Mouse (Mus musculus): ENCODE results near the gene Ldhal6b.
A peak's percentile ranks its signal among the peaks of the same experiment; 100 is the strongest.
"Not testable (repeated sequence)": the region's sequence is repeated elsewhere in the genome, so short reads cannot be mapped to it uniquely, and the experiment has no call there.

Gene Ldhal6b

DNA sequence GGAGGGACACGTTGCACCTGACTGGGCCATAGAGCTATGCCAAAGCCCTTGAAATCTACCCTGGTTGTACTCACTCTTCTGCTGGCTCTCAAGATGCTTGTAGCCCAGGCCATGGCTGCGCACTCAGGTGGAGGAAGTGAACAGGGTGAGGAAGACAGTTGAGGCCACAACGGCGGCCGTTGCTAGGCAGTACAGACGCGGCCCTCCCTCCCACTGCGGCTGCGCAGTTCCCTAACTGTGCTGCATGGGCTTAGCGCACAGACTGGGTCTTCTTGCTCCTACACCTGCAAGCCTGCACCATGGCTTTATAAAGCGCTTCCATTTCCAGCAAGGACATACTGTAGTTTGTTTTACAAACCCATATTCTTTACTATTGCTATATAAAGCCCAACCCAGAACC, at the start of gene Ldhal6b:
Ldhal6b (minus strand) TSS at position 223 of the 400 bp plus-strand sequence.
- DNase-seq (ENCODE audit: low read depth, low spot score): no peak

DNA sequence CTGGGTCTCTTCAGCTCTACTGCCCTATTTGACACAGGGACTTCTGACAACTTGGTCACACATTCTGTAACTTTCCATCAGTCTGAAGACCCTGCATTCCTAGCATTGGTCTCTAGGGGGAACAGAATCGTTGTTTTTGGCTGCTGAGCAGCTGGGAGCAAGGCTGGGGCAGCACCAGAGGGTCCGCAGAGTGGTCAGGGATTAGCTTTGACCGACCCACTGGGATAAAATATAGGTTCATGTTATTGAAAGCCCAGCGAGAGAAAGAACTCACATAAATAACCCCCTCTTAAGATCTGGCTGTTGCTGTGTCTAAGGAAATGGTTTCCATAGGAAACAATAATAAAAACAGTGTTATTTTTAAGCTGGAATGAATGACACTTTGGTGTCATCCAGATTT, 48.6 kb upstream of the Ldhal6b start:
- no peak for DNase-seq (ENCODE audit: low read depth, low spot score)

DNA sequence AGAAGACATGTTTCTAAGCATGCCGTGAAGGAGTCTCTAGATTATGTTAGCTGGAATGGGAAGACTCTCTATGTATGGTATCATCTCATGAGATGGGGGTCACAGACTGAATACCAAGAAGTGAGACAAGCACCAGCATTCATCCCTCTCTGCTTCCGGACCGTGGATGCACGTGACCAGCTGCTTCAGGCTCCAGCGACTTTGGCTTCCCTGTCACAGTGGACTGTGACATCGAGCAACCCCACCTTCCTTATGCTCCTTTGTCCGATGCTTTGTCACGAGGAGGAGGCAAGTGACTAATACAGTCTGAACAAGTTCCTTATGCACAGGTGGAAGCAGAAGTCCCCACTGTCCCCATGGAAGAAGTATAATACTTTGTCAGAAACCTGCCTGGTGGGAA, 48.2 kb upstream of the Ldhal6b start:
- no peak for DNase-seq (ENCODE audit: low read depth, low spot score)

DNA sequence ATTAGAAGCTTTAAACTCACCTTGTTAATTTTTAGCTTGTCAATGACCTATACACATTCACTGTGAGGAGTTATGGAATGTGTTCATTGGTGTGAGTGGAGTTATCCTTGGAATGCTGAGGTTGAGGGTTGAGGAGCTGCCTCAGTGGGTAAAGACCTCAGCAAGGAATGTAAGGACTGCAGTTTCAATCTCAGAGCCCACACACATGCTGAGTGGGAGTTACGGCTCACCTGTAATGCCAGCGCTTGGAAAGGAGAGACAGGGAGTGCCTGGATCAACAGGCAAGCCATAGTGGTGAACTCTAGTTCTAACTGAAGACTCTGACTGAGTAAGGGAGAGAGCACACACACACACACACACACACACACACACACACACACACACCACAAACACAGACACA, 45.3 kb upstream of the Ldhal6b start:
- DNase-seq (ENCODE audit: low read depth, low spot score): no peak

DNA sequence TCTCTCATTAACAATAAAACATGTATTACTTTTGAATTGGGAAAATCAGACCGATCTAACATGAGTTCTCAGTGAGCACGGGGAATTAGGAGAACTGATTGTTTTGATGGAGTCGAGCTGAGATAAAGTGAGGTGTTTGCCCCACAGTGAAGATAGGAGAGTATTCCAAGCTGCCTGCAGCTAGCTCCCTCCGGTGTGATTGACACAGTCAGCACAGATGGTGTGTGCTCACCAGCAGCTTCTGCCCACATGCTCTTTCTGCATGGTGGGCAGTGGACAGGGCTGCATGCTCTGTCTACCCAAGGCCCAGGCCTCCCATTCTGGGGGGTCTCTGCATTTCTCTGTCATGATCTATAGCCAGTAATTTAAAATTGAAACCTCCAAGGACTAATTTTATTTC, 35.1 kb upstream of the Ldhal6b start:
- no peak for DNase-seq (ENCODE audit: low read depth, low spot score)

DNA sequence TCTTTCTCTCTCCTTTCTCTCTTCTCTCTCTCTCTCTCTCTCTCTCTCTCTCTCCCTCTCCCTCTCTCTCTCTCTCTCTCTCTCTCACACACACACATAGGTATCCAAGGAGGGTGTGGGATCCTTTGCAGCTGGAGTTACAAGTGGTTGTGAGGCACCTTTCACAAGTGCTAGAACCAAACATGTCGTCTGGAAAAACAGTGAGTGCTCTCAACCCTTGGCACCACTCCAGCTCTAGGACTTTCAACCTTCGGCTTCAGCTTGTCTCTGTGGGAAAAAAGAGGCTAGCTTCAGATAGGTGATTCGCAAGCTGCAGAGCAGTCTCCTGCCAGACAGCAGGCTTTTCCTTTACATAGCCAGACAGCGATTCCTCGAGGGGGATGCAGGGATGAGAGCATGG, 25.2 kb upstream of the Ldhal6b start:
- no peak for DNase-seq (ENCODE audit: low read depth, low spot score)

DNA sequence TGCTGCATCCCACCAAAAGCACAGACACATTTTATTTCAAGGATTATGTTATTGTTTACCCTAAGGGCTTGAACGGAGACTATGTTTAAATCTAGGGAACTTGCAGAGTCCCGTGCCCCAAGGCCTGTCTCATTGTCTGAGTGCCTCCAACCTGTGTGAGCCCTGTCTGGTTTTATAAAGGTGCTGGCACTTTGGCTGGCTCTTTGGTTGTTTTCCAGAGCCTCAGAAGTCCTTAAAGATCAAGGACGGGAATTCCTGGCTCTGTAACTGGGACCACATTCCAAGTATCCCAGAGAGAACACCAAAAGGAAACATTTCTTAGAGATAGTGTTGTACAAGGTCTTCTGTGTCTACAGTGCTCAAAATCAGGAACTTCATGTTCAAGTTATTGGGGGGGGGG, 24.7 kb upstream of the Ldhal6b start:
- no peak for DNase-seq (ENCODE audit: low read depth, low spot score)

DNA sequence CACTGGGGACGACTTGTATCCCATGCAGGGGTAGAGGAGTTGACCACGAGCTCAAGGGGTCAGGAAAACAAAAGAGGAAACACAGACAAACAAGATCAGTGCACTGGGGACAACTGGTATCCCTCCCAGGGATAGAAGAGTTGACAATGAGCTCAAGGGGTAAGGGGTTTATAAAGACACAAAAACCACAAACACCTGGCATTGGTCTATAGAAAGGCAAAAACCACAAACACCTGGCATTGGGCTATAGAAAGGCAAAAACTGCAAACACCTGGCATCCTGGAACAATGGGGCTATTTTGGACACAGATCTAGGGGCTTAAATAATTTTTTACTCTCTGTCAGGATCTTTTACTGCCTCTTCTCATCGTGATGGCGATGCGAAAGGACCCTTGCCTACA, 23.8 kb upstream of the Ldhal6b start:
- not testable (repeated sequence) for DNase-seq (ENCODE audit: low read depth, low spot score)

DNA sequence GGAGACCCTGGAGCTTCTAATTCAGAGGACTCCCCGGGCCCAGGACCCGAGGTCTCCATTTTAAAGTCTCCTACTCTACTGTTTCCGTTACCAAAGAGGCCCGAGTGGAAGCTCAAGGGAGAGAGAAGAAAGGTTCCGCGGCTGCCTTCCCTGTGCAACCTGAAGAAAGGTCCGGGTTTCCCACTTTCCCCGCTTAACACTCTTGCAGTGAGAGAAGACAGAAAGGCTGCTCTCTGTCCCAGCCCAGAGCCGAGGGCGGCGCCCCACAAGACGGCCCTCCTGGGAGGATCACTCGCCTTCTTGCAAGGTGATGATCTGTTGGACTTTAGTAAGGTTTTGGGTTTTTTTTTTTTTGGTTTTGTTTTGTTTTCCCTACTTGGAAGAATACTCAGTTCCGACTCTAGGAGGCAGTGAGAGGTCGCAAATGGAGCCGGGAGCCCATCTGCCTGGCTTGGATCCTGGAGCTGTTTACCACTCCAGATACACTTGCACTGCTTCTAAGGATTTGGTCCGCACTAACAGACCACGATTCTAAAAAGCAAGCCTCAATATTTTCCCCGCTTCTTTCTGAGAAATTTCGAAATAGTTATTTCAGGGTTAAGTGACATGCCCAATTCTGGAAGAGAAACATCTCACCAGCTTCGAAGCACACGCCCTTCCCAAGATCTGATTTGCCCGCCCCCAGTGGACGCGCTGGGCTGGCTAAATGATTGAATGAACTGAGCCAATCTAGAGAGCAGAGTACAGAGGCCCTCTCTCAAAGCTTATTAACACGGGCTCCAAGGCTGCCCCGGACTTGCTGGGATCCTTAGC, 21.8 kb upstream of the Ldhal6b start, which contains the start of gene Tmem242:
Tmem242 (minus strand) TSS at position 101 of the 813 bp plus-strand sequence.
- peak; percentile 76 for DNase-seq (ENCODE audit: low read depth, low spot score)

DNA sequence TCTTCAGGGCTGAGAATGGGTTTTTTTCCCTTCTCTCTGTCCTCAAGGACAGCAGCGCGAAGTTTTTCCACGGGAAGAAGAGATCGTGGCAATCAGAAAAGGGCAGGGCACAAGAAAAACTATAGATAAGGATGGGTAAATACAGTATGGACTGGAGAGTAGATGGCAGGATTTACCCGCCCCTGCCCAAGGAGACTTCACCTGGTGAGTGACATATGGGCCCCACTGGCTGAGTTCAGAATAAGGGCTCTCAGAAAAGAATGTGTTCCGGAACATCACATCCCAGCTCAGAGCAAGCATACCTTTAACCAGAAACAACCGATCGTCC, 21.2 kb upstream of the Ldhal6b start:
- DNase-seq (ENCODE audit: low read depth, low spot score): no peak

DNA sequence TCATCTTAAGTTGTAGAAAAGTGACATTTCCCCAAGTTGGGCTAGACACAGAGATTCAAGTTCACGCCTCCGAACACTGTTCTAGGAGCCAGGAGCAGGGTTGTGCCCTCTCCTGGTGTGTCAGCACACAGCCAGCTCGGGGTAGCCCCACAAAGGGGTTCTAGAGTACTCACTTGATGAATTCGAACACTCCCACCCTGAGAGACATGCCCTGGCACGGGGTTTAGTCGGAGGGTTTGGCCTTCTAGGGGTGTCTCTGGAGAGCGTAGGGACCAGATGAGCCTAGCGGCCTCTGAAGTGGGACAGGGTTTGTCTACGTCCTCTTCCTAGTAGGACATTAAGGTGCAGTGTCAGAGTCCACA, 11.2 kb upstream of the Ldhal6b start:
- no peak for DNase-seq (ENCODE audit: low read depth, low spot score)

DNA sequence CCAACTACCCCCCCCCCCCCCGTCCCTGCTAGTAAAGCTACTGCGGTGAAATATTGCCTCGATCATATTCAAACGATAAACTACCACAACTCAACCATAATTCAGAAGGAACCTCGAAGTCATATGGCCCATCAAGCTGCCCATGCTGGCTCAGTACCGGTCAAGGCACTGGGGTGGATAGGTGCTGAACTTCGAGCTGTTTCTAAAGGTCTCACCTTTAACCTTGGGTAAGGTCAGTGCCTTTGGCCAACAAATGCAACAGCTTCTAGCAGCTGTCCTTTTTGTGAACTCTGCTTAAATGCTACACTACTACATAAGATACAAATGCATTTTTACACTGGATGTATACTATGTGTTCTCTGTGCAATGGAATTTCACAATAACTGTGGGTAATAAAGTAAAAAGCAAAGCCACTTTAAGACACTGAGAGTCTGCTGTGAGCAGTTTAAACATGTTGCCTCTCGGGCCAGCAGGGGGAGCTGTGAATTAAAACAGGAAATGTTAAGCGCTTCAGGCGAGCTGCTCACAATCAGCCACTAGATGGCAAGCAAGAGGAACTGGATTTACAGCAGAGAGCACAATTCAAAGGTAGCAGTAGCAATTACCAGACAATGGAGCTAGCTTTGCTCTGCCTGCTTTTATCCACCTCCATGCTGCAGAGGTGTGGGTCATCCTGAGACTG, 10.7 kb upstream of the Ldhal6b start:
- peak; percentile 81 for DNase-seq (ENCODE audit: low read depth, low spot score)

DNA sequence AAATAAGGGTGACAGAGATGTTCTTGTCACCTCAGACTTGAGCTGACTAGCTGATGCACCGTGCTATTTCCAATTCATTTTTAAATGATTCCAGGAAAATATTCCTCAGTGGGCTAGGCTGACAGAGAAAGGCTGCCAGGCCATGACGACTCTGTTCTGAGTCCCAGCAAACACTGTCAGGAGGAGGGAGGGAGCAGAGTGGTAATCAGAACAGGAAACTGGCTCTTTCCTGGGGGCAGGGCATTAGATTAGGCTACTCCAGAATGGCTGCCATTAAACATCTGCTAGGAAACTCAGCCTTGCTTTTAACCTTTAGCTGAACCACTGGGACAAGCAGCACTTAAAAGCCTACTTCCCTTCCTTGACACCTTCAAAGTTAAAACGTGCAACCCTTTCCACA, 6.6 kb upstream of the Ldhal6b start:
- DNase-seq (ENCODE audit: low read depth, low spot score): no peak

DNA sequence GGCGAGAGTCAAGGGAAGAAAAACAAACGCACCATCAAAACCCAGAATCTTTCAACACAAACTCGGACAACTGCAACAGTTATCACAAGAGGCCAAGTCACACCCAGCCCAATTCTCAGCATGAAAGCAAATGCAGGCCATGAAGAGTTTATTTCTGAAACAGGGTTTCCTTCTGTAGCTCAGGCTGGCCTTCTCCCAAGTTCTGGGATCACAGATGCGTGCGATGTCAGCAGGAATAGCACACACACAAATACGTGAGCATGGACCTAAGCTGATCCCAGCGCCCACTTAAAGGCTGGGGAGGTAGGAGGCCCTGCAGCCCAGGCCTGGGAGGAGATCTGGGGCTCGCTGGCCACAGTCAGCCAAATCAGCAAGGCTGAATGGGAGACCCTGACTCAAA, 5.6 kb upstream of the Ldhal6b start:
- no peak for DNase-seq (ENCODE audit: low read depth, low spot score)

DNA sequence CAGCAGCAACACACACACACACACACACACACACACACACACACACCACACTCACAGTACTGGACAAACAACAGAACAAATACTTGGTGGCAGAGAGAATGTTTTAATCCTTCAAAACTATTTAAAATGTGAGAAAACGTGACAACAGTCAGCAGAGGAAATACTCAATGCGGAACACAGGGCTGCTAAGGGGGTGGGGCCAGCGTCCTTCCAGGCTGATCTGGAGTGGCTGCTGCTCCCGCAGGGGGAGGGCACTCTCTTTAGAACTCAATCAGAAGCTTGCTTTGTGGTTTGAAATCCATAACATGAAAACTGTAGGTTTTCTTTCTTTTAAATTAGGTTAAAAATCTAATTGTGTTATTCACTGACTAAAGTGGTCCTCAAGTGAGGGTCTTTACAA, 3.3 kb upstream of the Ldhal6b start:
- DNase-seq (ENCODE audit: low read depth, low spot score): no peak

DNA sequence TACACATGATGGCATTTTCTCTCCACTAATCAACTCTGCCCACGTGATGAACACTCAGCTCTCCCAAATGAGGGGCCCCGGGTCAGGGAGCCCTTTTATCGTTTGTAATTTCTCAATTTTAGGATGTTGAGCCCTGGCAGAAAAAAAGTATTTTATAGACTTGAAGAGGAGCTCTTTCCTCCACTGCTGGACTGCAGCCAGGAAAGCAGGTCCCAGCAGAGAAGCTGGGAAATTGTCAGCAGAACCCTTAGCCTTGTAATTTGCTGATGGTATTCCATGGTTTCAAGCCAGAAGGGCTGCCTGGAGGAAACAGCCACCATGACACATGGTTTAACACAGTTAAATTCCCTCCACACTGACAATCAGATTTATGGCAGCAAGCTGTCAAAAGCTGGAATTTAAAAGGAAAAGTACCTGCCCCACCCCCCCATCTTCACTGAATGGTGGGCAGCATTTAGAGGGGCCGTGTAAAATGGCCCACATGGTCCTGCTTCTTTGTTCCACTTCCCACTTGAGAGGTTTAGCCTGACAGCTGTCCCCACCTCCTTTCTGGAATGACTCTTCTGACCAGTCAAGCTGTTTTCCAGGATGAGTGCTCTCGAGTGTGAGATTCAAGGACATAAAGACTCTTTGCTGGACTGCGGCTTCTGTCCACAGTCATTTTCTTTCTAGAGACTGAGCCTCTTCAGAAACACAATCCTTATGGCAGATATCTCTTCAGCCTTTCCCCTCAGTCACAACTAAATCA, 1.4 kb upstream of the Ldhal6b start:
- no peak for DNase-seq (ENCODE audit: low read depth, low spot score)

DNA sequence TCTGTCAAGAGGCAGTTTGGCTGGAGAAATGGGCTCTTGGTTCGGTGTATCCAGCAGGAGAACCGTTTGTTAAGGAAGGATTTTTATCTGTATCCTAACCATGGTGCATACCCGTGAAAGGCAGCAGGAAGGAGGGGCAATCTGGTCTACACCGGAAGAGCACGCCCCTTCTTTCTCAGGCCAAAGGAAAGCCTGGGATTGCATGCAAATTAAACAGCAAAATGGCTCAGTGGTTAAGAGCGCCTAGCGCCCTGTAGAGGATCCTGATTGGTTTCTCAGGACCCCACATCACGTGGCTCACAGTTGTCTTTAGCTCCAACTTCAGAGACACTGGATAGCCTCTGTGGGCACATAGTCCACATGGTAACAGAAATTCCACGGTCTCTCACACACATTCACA, 489 bp upstream of the Ldhal6b start:
- no peak for DNase-seq (ENCODE audit: low read depth, low spot score)

DNA sequence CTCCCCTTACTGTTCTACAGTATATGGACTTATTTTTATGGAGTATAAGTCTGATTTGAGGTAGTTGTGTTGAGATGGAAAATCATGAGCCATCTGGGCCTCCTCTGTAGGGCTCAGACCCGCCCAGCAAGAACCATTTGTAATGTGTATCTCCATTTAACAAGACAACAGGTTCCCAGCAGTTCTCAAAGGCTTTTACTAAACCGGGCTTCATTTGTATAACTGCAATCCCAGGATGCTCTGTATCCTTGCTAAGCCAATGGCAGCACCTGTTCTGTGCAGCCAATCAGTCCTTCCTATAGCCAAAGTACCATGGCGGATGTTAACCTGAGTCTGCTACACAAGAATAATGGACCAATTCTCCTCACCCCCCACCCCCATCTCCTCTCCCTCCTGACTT, 2.0 kb downstream of the Ldhal6b start:
- DNase-seq (ENCODE audit: low read depth, low spot score): no peak

DNA sequence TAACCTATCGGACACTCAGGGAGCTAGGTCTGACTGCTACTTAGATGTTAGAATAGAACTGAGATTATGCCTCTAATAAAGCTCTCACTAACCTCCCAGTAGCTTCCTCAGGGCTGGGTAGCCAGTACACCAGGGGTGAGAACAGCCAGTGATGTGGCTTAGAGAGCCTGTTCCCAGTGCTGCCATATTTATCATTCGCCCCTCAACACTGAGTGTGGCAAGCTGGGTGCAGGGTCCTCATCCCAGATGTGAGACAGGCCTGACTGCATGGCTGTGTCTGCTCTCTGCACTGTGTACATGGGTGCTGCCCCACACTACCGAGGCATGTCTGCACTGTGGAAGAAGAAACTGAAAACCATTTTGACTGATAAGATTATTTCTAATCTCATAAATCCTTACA, 4.5 kb downstream of the Ldhal6b start:
- no peak for DNase-seq (ENCODE audit: low read depth, low spot score)

DNA sequence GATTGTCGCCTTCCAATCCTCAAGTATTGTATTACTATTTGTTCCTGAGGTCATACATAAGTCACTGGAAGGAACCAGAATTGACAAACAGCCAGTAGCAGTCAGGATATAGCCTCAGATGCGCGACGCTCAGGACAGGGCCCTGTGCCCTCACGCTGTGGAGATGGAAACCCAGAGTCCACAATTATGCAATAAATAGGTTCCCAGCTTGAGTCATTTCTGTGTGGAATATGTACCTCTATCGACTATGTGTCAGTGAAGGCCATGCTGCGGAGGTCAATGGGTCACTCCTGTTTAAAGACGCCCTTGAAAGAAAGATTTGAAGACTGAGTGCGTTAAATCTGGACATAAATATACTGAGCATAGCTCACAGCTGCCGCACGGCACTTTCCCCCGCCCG, 5.2 kb downstream of the Ldhal6b start:
- DNase-seq (ENCODE audit: low read depth, low spot score): no peak

DNA sequence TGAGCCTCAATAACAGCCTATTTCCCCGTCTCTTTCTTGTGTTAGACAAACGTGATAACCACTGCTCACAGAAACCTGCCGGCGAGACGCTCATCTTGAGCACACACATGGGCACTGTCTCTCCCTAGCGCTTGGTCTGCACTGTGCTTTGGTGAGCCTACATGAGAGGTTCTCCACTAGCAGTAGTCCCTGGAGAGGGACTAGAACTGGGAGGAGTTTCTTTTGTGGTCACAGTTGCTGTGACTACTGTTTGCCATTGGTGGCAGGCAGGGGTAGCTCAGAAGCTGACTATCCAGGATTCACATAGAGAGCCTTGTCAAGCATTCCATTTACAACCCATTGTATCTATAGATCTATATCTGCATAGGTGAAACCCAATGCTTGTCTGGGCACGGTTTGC, 5.8 kb downstream of the Ldhal6b start:
- no peak for DNase-seq (ENCODE audit: low read depth, low spot score)

DNA sequence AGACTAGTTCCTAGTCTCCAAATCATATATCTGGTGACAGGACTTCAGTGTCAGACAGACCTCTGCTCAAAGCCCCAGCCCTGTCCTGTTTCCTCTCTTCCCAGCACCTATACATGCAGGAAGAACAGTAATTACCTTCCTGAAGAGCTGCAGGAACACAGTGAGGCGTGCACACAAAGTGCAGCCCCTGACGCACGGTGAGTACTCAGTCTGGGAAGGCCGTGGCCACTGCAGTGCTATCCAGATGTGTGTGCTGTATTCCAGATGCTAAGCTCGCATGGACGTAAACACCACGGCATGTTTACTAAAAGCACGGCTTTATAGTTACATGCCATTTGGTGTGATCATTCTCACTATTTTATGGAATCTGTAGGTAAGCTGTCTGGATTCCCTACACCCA, 6.3 kb downstream of the Ldhal6b start:
- DNase-seq (ENCODE audit: low read depth, low spot score): no peak

DNA sequence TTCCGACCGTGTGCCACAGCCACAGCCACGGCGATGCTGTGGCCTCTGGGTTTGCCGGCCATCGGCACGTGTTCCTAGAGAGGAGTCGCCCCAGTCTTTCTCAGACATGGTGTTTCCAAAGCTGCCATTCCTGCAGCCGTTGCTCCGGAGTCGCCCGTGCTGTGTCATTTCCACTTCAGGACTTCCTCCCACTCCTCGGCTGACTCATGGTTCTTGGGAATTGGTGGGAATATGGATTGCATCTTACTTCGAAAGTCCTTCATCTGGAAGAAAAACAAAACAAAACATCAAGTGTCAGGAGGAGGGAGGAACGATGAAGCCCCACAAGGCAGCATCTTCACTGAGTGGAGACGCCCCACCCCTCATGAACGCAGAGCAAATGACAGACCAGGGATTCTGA, 7.4 kb downstream of the Ldhal6b start:
- DNase-seq (ENCODE audit: low read depth, low spot score): no peak

Measured in c-Kit-negative CD71-positive TER-119-positive erythroid progenitor cells, embryonic 14.5 days (primary cell).